Mouse (Mus musculus) Patski (cell line): ENCODE data around the gene Asnsd1. TPM values are rescaled to one million over a fixed set of nuclear protein-coding genes. Genes with fewer than 3 reads are reported as not detected.

ENCODE experiments used
- ATAC-seq: fragments of 100-300 bp; one replicate; pipeline ENCODE4 v1.8.0; 2021
- CTCF ChIA-PET: fragments of 350-600 bp; sonication (Branson Sonifier 250); formaldehyde crosslinking; loops from one replicate; lab custom pipeline; 2022; ENCODE audit warnings: inconsistent platforms; lab: Charles Lee
- POLR2A ChIA-PET: fragments of 350-600 bp; sonication (Branson Sonifier 250); formaldehyde crosslinking; loops from one replicate; lab custom pipeline; 2022; ENCODE audit warnings: antibody characterized with exemption, inconsistent platforms; lab: Charles Lee
- DNase-seq: peaks from one replicate; pipeline ENCODE4 v3.0.0-alpha.2; 2011; ENCODE audit warnings: low read depth, low spot score
- H3K27me3 ChIP-seq: fragments of 371-371 bp; one replicate; pipeline ENCODE4 v1.5.1; 2021
- CTCF ChIP-seq: fragments of 100-300 bp; IDR thresholded peaks from one replicate; pipeline ENCODE4 v1.5.1; 2021
- in situ Hi-C: fragments of 300-500 bp; cut with MboI; formaldehyde crosslinking; loops from 3 replicates; pipeline ENCODE4 v1.11.1; 2018; ENCODE audit warnings: low pct_unique_long_range_greater_than_20kb, mixed read lengths
- polyA plus RNA-seq: library from polyadenylated mRNA; unstranded; gene quantifications from one replicate; pipeline ENCODE4 v1.2.3, GENCODE M21; 2021

Gene Asnsd1
- polyA plus RNA-seq, 1 experiment from 2014 or later = 33.7 TPM

DNA sequence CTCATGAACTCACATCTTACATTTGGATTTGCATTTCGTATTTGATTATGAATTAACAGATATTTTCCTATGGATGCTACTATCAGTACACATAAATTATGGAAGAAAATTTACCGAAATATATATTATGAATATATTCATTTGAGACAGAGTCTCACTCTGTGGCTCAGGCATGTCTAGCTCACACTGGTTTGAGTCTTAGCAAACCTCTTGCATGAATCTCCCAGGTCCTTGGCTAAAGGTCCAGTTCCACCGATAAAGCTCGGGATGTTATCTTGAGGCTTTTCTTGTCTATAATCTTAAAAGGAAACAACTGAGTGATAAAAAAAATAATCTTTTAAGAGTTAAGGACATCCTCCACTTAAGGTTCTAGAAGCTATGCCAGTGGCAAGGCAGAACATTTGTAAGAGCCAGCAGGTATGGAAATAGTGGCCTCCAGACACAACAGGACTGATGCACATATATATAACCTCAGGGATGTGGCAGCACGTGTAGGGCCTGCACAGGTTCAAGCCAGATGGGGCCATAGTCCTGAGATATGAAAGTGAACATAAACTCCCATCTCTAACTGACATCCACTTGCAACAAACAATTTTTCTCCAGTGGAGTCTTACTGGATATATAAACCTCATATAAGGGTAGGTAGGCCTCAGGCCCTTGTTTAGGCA is 27.6 kb downstream of the Asnsd1 start:
- ChIA-PET POLR2A (no interaction called here), CTCF (interaction anchor here (0.9 kb wide), 1 partner anchor 26 kb away, joined by 3 read pairs; no protein-coding TSS in a partner anchor)
- no peaks in the 10 kb centered on the region for H3K27me3 ChIP-seq
- TF ChIP-seq CTCF = no peak
- DNase-seq = no peak
- in situ Hi-C loops = no loop called here
- ATAC-seq = no peak

DNA sequence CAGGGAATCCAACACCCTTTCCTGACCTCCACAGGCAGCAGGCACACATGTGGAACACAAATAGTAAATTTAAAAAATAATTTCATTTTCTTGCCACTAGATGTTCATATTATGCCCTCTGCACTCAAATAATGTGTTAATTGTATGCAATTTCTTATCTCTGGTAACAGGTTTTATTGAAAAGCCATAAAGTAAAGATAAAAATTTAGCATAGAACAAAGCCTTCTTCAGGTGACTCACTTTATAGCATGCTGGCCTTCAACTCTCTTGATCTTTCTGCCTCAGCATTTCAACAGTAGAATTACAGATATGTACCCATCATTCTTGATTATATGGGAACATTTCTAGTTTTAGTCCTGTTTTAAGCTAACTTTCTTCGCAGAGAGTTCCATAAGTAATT is 28.3 kb downstream of the Asnsd1 start:
- TF ChIP-seq CTCF = no peak
- no peaks in the 10 kb centered on the region for H3K27me3 ChIP-seq
- CTCF ChIA-PET = interaction anchor here (0.9 kb wide), 1 partner anchor 26 kb away, joined by 3 read pairs; no protein-coding TSS in a partner anchor
- DNase-seq (no peak), ATAC-seq (no peak)
- in situ Hi-C loops = no loop called here
- POLR2A ChIA-PET = no interaction called here

DNA sequence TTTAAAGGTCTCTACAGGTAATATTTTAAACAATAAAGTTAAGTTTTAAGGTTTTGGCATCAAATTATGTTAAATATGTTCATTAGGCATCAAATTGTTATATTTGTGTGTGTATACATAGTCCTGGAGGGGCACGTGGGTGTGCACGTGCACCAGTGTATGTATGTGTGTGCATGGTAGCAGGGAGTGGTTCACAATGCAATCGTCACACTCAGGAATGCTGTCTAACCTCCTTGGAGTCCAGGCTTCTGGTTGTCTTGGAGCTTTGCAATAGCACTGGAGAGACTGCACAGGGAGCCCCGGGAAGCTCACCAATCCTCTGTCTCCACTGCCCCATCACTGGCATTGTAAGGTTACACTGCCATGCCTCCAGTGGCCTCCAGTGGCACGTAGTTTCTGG is 29.3 kb downstream of the Asnsd1 start:
- no peaks in the 10 kb centered on the region for H3K27me3 ChIP-seq
- in situ Hi-C loops = no loop called here
- ATAC-seq = no peak
- no peak for DNase-seq
- CTCF ChIA-PET = no interaction called here
- TF ChIP-seq CTCF = no peak
- POLR2A ChIA-PET = interaction anchor here (0.8 kb wide), 1 partner anchor 449 kb away, joined by 3 read pairs; no protein-coding TSS in a partner anchor

DNA sequence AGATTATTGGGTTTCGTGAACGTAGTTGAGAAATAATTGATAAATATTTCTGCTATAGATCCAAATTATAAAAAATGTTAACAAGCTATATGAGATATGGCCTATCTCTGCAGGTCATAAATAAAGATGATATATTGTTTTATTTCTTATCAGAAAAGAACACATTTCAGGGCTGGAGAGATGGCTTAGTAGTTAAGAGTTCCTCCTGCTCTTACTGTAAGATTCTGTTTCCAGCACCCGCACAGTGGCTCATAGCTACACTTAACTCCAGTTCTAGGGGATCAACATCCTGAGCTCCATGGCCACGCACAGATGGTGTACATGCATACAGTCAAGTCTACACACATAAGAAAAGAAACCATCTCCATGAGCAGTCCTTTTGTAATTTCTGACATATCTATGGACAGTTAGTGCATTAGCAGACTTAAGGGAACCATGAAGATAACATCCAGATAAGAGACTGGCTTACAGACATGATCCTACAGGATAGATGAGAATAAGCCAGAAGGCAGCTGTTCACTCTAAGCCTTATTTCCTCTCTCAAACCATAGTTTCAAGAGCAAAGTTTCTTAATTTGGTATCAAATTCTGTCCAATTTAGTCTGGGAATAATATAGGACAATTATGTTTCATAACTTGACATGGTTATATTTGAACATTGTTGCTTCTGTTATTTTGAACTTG is 30.7 kb downstream of the Asnsd1 start:
- POLR2A ChIA-PET = interaction anchor here (0.6 kb wide), 1 partner anchor 9 kb away, joined by 4 read pairs; no protein-coding TSS in a partner anchor
- in situ Hi-C loops = no loop called here

DNA sequence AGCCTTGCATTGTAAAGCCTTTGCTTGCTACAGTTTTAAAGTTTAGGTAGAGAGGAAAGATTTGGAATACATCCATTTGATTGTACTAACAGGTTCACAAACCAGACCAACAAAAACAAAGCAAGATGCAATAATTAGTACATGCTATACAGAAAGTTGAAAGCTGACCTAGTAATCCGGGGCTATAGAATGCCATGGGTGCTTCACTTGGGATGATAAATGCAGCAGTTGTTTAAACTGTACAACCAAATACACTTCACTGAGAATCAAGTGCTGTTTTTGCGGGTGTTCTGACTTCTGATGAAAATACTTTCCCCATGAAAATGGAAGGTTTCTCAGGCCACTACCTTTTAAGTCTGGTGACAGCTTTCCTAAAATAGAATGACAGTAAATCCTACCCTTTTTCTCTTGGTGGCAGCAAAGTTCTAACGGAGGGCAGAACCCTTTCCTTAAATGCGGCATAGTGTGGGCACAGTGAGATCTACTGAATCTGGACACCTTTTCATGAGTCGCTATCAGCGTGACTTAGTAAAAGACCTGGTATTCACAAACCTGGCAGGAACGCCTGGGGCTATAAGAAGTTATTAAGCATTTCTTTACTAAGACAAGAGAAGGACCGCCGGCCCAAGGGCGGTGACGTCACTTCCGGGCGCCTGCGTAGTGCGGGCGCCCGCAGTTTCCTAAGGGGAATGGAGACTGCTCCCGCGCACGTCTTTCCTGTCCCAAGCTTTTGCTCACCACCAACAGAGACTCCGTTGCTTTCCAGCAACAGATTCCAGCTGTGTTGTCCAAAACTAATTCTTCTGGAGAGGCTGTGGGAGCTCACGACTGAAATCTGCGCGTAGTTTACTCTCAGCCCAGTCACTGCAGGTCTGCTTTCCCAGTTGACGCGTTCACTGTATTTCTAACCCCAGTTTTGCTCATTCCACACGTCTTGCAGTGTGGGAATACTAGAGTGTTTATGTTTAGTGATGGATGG is 39.3 kb downstream of the Asnsd1 start, which contains the start of gene Osgepl1:
TSS of gene Osgepl1 (plus strand) at position 636 of the 979 bp plus-strand sequence.
- ChIA-PET CTCF (no interaction called here), POLR2A (interaction anchor here (1.3 kb wide), 2 partner anchors 9 to 16 kb away, joined by 4 read pairs; partner anchors contain the start of genes Gm28778, Ormdl1 and Pms1)
- TF ChIP-seq CTCF = peak; percentile 15
- peak; percentile 28 for DNase-seq
- no peaks in the 10 kb centered on the region for H3K27me3 ChIP-seq
- in situ Hi-C loops = no loop called here
- peak; percentile 92 for ATAC-seq

More for the DNA sequence above, 30.7 kb downstream of the Asnsd1 start:
- no peak for TF ChIP-seq CTCF
- no peaks in the 10 kb centered on the region for H3K27me3 ChIP-seq
- DNase-seq (no peak), ATAC-seq (no peak)
- CTCF ChIA-PET = interaction anchor here (1.0 kb wide), 1 partner anchor 25 kb away, joined by 3 read pairs; the partner anchor contains the start of genes Gm28778, Ormdl1 and Pms1

DNA sequence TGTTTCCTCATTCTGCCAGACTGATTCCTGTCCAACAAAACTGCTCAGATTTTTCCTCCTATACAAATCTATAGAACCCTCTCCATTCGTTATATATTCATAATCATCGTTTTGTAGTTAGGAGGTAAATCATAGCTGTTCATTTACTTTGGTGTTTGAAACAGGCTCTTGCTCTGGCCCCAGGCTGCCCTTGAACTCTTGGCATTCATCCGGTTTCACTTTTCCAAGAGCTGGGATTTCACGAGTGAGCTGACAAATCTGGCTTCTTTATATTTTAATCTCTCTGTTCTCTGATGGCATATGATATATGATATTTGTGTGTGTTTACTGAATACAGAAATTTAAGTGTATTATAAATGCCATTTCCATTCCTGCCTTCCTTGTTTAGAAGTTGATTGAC is 52.0 kb downstream of the Asnsd1 start:
- POLR2A ChIA-PET = interaction anchor here (0.7 kb wide), 1 partner anchor 109 kb away, joined by 3 read pairs; no protein-coding TSS in a partner anchor
- no peak for ATAC-seq
- no peak for TF ChIP-seq CTCF
- CTCF ChIA-PET = no interaction called here
- in situ Hi-C loops = no loop called here
- no peak for DNase-seq
- H3K27me3 ChIP-seq = no peaks in the 10 kb centered on the region

DNA sequence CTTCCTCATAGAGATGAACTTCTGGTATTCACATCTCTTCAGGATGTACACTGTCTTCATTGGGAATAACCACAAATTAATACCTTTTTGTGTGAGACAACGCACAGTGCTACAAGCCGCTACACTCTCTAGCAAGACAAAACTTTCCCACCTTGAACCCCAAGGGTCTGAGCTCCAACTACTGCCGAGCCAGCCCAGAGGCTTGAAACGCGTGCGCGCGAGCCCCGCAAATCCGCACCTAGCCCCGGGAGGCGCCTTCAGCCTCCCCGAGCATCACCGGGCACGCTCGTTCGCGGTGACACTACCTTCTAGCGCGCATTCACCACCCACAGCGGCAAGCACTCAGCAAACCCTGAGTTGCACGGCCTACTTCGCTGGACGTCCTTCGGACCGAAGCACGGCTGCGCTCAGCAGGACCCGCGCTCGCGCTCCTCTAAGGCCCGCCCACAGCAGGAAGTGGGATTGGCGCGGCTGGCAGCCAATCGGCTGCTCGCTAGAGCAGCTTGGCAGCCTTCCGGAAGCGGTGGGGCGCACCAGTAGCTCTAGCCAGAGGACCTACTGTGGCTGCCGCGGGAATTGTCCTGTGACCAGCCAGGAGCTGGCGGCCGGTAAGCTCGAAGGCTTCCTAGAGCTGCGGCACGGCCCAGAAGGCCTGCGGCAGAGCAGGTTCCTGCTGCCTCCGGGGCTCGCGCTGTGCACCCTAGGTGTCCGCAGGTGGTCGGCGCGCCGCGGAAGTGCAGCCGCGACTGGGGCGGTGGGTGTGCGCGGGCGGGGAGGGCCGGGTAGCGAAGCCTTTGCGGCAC is 55.8 kb downstream of the Asnsd1 start, which contains the start of the genes Pms1, Ormdl1 and Gm28778:
TSS of gene Pms1 (minus strand) at position 438 of the 803 bp plus-strand sequence.
TSS of gene Ormdl1 (plus strand) at position 515 of the 803 bp plus-strand sequence.
TSS of gene Gm28778 (plus strand) at position 531 of the 803 bp plus-strand sequence.
- no peaks in the 10 kb centered on the region for H3K27me3 ChIP-seq
- ChIA-PET POLR2A (interaction anchor here (1.0 to 1.6 kb wide), 2 partner anchors 16 to 31 kb away, joined by 3 to 4 read pairs; no protein-coding TSS in a partner anchor), CTCF (interaction anchor here (1.1 to 1.4 kb wide), 2 partner anchors 14 to 25 kb away, joined by 3 read pairs; no protein-coding TSS in a partner anchor)
- peak; percentile 87 for DNase-seq
- in situ Hi-C loops = no loop called here
- no peak for TF ChIP-seq CTCF
- ATAC-seq = peak; percentile 100

Other genes with a start within 250 kb of the Asnsd1 start
- gene 1700019A02Rik, start 165.1 kb downstream of the Asnsd1 start, polyA plus RNA-seq = not detected
- gene Pms1, start 55.7 kb downstream of the Asnsd1 start, polyA plus RNA-seq = 7.1 TPM
- gene Ormdl1, start 55.7 kb downstream of the Asnsd1 start, polyA plus RNA-seq = 24.4 TPM
- not detected for gene Gm28778, start 55.6 kb downstream of the Asnsd1 start, polyA plus RNA-seq
- 16.2 TPM for gene Osgepl1, start 39.1 kb downstream of the Asnsd1 start, polyA plus RNA-seq
- not detected for gene Asdurf, start 133 bp downstream of the Asnsd1 start, polyA plus RNA-seq
- gene Gm28551, start 85 bp downstream of the Asnsd1 start, polyA plus RNA-seq = 0.13 TPM